Mouse (Mus musculus) thymus, adult 2 months (tissue): ENCODE results near the gene Slc27a2.

Source experiments
- CTCF ChIP-seq: fragments of 200-500 bp; IDR thresholded peaks from 2 replicates; pipeline ENCODE4 v1.5.1; 2012; ENCODE audit warnings: mild to moderate bottlenecking, control low read depth, low read length, moderate library complexity, borderline replicate concordance; ENCODE audit not compliant: control insufficient read depth, poor library complexity, insufficient read depth; ENCODE audit errors: extremely low read depth
- POLR2A ChIP-seq: fragments of 200-500 bp; IDR thresholded peaks from 2 replicates; pipeline ENCODE4 v1.6.1; 2012; ENCODE audit warnings: mild to moderate bottlenecking, low read length, control low read depth, moderate library complexity; ENCODE audit not compliant: control insufficient read depth, poor library complexity, insufficient read depth; ENCODE audit errors: extremely low read depth

GRCm38 (mm10) chr2:126635939-126636823, 84.0 kb downstream of the Slc27a2 start:
- TF ChIP-seq POLR2A = no peak
- TF ChIP-seq CTCF = no peak
